26 mouse cellular contexts compared by ENCODE assay signal in the genomic region with DNA sequence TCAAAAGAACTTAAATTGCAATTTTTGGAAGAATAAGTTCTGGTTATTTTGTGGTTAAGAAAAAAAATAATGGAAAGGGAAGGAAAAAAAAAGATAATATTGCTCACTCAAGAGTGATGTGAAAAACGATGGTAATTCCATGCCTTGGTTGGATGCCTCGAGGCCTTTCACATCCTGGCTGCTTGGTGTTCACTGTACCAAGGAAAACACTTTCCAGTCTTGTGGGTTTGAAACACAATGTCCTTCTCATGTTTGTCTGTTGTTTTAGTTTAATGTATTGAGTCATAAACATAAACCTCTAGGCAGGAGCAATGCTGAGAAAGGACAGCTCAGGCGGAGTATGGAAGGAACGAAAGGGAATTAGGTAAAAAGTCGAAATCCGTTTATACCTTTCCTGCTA.
"Had no signal": no experiment of that assay in that cellular context is flagged by ENCODE, and none has a peak within 500 bp of the region (broad histone marks: within the 10 kb centered on the region; RNA-seq: fewer than 3 reads in every experiment).

No protein-coding gene starts in this region.

- H3K27ac ChIP-seq: gastrocnemius, adult 2 months; heart, embryonic 10.5 days; hindbrain, embryonic 10.5 days; hindbrain, embryonic 12.5 days; hindbrain, embryonic 14.5 days; intestine, embryonic 15.5 days; layer of hippocampus, adult 2 months; left cerebral cortex, adult 2 months; limb, embryonic 10.5 days; limb, embryonic 12.5 days; liver, embryonic 13.5 days; liver, embryonic 15.5 days had no signal

- H3K27me3 ChIP-seq: heart, embryonic 12.5 days; hindbrain, embryonic 12.5 days; intestine, embryonic 15.5 days; limb, embryonic 12.5 days; liver, embryonic 13.5 days; liver, embryonic 15.5 days had no signal

- H3K4me2 ChIP-seq: heart, embryonic 12.5 days; hindbrain, embryonic 12.5 days; hindbrain, embryonic 14.5 days; intestine, embryonic 15.5 days; limb, embryonic 12.5 days; liver, embryonic 11.5 days; liver, embryonic 13.5 days; liver, embryonic 15.5 days had no signal

- H3K9ac ChIP-seq: heart, embryonic 12.5 days; hindbrain, embryonic 12.5 days; hindbrain, embryonic 14.5 days; intestine, embryonic 15.5 days; limb, embryonic 12.5 days; liver, embryonic 13.5 days; liver, embryonic 15.5 days had no signal

- H3K4me3 ChIP-seq: gastrocnemius, adult 2 months; heart, embryonic 10.5 days; heart, embryonic 12.5 days; hindbrain, embryonic 10.5 days; hindbrain, embryonic 12.5 days; intestine, embryonic 15.5 days; layer of hippocampus, adult 2 months; left cerebral cortex, adult 2 months; limb, embryonic 10.5 days; limb, embryonic 12.5 days; liver, embryonic 13.5 days; liver, embryonic 15.5 days had no signal

- ATAC-seq: hindbrain, embryonic 16.5 days; inflammation-experienced regulatory T-cells, adult 6 months; intestine, embryonic 15.5 days; intestine, postnatal 0 days had no signal

- H3K4me1 ChIP-seq: heart, embryonic 10.5 days; heart, embryonic 12.5 days; hindbrain, embryonic 10.5 days; hindbrain, embryonic 12.5 days; intestine, embryonic 15.5 days; limb, embryonic 10.5 days; limb, embryonic 12.5 days; liver, embryonic 13.5 days; liver, embryonic 15.5 days had no signal

- H3K9me3 ChIP-seq: heart, embryonic 10.5 days; heart, embryonic 12.5 days; hindbrain, embryonic 10.5 days; hindbrain, embryonic 12.5 days; intestine, embryonic 15.5 days; limb, embryonic 10.5 days; limb, embryonic 12.5 days; liver, embryonic 13.5 days; liver, embryonic 15.5 days had no signal

- DNase-seq: gastrocnemius, adult 2 months; gastrocnemius, postnatal 10 days; gastrocnemius, postnatal 25 days; heart, adult 18-20 months; heart, postnatal 10 days; heart, postnatal 4 days; kidney, adult 18-20 months; kidney, adult 8-10 months; kidney, postnatal 36 days; liver; liver, embryonic 13.5 days had no signal

- H3K36me3 ChIP-seq: heart, embryonic 10.5 days; heart, embryonic 12.5 days; hindbrain, embryonic 10.5 days; hindbrain, embryonic 12.5 days; intestine, embryonic 15.5 days; limb, embryonic 10.5 days; limb, embryonic 12.5 days; liver, embryonic 13.5 days; liver, embryonic 15.5 days had no signal
